Mouse (Mus musculus) kidney, adult 8-10 months (tissue): ENCODE data around the gene Cat.

Source experiments
- DNase-seq, 2 experiments: peaks; one replicate each; pipeline ENCODE4 v3.0.0; 2022

The Cat gene

DNA sequence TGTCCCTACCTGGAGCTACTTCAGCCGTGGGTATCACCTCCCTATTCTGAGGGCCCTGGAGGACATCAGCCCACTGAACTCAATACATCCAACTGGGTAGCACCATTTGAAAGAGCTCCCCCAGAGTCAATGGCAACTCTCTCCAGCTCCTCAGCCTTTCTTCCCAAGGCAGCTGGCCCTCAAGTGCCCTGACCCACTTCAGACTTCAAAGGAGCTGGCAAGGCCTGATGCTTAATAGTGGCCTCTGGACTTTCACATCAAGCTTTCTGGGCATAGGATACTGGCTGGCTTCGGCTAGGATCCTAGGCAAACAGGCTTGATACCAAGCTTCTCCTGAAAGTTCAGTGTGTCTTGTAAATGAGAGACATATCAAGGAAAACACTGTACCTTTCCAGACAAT lies 49.9 kb downstream of the Cat start:
- DNase-seq: no peak

DNA sequence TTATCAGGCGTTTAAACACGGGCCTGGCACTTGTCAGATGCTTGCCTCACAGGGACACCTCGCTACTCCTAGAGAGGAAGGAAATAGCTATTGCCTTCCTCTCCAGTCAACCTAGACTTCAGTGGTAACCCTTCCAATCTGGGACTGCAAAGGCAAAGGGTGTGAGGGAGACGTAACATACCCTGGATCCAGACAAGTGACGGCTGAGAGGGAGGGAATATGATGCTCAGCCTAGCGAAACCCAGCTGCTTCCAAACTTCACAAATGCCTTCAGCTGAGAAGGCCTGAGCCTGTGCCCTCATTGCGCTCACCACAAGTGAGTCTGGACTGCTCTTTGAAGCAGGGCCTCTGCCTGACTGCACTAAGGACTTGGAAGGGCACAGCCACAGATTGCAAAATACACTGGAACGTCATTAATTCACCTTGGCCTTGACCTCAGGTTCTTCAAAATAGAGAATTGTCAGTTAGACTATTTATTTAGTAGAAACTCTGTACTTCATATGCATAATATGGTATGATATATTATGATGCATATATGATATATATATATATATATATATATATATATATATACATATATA lies 52.2 kb downstream of the Cat start:
- DNase-seq: no peak

DNA sequence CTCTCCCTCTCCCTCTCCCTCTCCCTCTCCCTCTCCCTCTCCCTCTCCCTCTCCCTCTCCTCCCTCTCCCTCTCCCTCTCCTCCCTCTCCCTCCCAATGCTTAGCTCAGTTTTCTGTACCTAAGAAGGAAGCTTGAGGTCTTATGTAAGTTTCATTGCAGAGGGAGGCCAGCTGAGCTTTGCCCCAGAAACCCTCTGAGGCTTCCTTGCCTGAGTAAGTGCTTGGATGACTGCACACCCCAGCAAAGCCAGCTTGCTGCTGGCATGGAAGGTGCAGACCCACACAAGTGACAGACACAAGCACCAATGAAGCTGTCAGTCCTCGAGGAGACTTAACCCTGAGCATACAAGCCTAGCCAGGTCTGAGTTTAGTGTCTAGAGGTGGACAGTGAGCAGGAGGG lies 54.2 kb downstream of the Cat start:
- peak; percentile 53 to 75 for DNase-seq

GRCm38 (mm10) chr2:103428356-103428755 lies 56.6 kb downstream of the Cat start:
- DNase-seq: no peak

- DNase-seq: no peak
Observed at GRCm38 (mm10) chr2:103425456-103426063, 59.4 kb downstream of the Cat start.

- DNase-seq: peak in 1 of 2 experiments; percentile 69
Observed at GRCm38 (mm10) chr2:103424349-103425026, 60.5 kb downstream of the Cat start.

- DNase-seq: no peak
Observed at GRCm38 (mm10) chr2:103423884-103424283, 61.1 kb downstream of the Cat start.

- DNase-seq: no peak
Observed at GRCm38 (mm10) chr2:103420650-103421507, 64.1 kb downstream of the Cat start.

- no peak for DNase-seq
Observed at GRCm38 (mm10) chr2:103415774-103416173, 69.2 kb downstream of the Cat start.

DNA sequence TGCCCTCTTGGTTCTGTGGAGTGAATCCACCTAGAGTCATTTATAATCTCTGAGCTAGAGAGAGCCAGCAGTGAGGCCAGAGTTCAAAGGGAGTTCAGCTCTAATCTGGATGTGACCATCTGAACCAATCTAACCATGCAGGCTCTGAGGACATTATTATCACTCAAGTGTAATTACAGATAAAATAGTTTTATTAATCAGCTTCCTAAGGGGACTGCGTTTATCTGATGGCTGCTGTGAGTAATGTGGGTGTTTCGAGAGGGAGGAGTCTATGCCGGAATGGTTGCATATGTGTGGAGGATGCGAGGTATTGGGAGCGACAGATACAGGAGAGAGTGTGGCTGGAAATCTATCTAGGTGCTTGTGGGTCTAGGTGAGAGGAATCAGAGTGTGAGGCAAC lies 71.6 kb downstream of the Cat start:
- no peak for DNase-seq

DNA sequence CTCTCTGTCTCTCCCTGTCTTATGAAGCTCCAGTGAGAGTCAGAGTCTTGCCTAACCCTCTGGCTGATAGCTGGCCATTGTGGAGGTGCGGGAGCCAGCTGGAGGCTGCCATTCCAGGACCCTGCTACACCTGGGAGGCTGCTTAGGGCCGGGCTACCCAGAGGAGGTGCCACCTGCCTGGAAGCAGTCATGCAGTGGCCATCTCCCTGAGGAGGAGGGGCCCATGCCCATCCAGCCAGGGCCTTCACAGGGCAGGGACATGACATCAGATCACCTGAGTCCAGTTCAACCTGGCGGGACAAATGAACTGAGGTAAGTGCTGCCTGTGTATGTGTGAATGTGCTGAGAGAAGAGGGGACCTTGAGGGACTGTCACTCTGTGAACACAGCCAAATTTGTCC lies 73.1 kb downstream of the Cat start:
- DNase-seq: no peak

GRCm38 (mm10) chr2:103411348-103411747 lies 73.6 kb downstream of the Cat start, which contains the start of gene Elf5:
Elf5 (plus strand) TSS chr2:103411688.
- DNase-seq: no peak

DNA sequence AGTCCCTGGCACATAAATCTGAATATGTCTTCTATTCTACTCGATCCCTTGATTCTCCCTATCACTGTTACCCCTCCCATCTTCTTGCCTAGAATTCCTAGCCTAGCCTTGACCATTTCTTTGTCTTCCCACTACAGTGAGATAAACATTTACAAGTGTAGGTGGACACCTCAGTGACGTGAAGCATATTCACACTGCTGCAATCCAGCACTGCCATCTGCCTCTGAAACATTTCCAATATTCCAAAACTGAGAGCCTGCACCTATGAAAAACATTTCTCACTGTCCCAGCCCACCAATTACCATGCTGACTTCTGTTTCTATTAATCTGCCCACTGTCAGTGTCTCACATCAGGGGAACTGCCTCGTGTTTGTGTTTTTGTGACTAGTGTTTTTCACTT lies 78.7 kb downstream of the Cat start:
- no peak for DNase-seq
